Mouse (Mus musculus) hindbrain, embryonic 12.5 days (tissue): ENCODE data around the gene Pltp. TPM values are rescaled to one million over a fixed set of nuclear protein-coding genes. Genes with fewer than 3 reads are reported as not detected.
"Not testable (repeated sequence)": the region's sequence is repeated elsewhere in the genome, so short reads cannot be mapped to it uniquely, and the experiment has no call there.

Experiments used
- ATAC-seq: fragments of 200-750 bp; cut with Nextera tagmentation; 2 replicates; pipeline ENCODE4 v1.8.0; 2017; ENCODE audit warnings: moderate TSS enrichment; ENCODE audit not compliant: low FRiP score
- H3K27ac ChIP-seq: fragments of 300-500 bp; sonication (generic); 2 replicates; pipeline ENCODE4 v1.5.1; 2016; ENCODE audit warnings: mild to moderate bottlenecking
- H3K27me3 ChIP-seq: fragments of 300-500 bp; sonication (generic); 2 replicates; pipeline ENCODE4 v1.6.1; 2016; ENCODE audit warnings: mild to moderate bottlenecking
- H3K36me3 ChIP-seq: fragments of 300-500 bp; sonication (generic); 2 replicates; pipeline ENCODE4 v1.6.1; 2016; ENCODE audit warnings: mild to moderate bottlenecking
- H3K4me1 ChIP-seq: fragments of 300-500 bp; sonication (generic); 2 replicates; pipeline ENCODE4 v1.6.1; 2016
- H3K4me2 ChIP-seq: fragments of 300-500 bp; sonication (generic); replicated peaks from 2 replicates; pipeline ENCODE4 v1.6.1; 2016; ENCODE audit warnings: mild to moderate bottlenecking
- H3K4me3 ChIP-seq: fragments of 300-500 bp; sonication (generic); 2 replicates; pipeline ENCODE4 v1.5.1; 2016; ENCODE audit warnings: mild to moderate bottlenecking
- H3K9ac ChIP-seq: fragments of 300-500 bp; sonication (generic); 2 replicates; pipeline ENCODE4 v1.6.1; 2016; ENCODE audit warnings: mild to moderate bottlenecking, moderate library complexity
- H3K9me3 ChIP-seq: fragments of 300-500 bp; sonication (generic); replicated peaks from 2 replicates; pipeline ENCODE4 v1.6.1; 2016; ENCODE audit warnings: mild to moderate bottlenecking
- WGBS: fragments of 180-500 bp; shearing (Covaris S2); methylation state at CpG from one replicate; pipeline ENCODE4 v1.1.7; 2016; 5-methylcytosine and 5-hydroxymethylcytosine counted together
- polyA plus RNA-seq: library from polyadenylated mRNA; unstranded; fragments of >200 nt; fragmentation: Nextera tagmentation; extraction: Ambion mirVana; gene quantifications from 2 replicates; pipeline ENCODE4 v1.2.1, GENCODE M21; 2016

Gene Pltp
- polyA plus RNA-seq, 1 experiment from 2014 or later, result 77.3 TPM

DNA sequence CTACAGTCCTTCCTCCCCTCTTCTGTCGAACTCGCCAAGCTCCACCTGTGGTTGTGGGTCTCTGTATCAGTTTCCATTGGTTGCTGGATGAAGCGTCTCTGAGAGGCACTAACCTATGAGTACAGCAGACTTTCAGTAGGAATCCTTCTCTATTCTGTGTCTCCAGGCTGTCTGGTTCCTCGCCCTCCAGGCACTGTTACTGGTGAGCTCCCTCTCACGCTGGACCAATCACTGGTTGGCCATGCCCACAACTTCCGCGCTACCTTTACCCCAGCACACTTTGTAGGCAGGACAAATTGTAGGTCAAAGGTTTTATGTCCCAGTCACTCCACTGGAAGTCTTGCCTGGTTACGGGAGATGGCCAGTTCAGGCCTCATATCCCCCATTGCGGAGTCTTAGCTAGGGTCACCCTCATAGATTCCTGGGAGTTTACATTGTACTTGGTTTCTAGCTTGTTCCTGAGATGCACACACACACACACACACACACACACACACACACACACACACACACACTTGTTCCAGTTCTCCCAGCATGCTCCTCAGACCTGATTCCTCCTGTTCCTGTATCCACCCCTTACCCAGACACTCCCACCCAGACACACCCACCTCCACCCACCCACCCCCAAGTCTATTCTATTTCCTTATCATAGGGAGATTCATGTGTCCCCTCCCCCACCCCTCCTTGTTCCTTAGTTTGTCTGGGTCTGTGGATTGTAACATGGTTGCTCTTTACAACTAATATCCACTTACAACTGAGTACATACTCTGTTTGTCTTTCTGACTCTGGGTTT is 2.3 kb upstream of the Pltp start:
- Histone ChIP-seq H3K27me3 (peaks cover 30% of the 10 kb centered on the region), H3K4me1 (peaks cover 30% of the 10 kb centered on the region)

DNA sequence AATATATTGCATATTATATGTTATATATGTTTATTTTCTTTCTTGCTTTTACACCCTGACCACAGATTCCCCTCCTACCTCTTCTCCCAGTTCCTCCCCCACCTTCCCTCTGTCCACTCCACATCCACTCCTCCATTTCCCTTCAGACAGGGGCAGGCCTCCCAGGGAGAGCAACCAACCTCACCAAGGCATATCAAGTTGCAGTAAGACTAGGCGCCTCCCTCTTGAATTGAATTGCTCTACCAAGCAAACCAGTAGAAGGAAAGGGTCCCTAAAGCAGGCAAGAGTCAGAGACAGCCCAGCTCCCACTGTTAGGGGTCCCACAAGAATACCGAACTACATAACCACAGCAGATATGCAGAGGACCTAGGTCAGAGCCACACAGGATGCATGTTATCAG is 1.6 kb upstream of the Pltp start:
- Histone ChIP-seq H3K9me3 (no peaks in the 10 kb centered on the region), H3K4me3 (no peak overlapping the region), H3K27me3 (peaks cover 32% of the 10 kb centered on the region), H3K4me1 (peaks cover 30% of the 10 kb centered on the region), H3K27ac (no peak overlapping the region), H3K36me3 (no peaks in the 10 kb centered on the region), H3K4me2 (no peak overlapping the region), H3K9ac (no peak overlapping the region)
- 51% methylated on average over 2 of the region's 2 CpGs for WGBS
- no peak for ATAC-seq

More for the DNA sequence above, 2.3 kb upstream of the Pltp start:
- Histone ChIP-seq H3K4me2 (no peak overlapping the region), H3K9ac (no peak overlapping the region), H3K9me3 (no peaks in the 10 kb centered on the region), H3K4me3 (no peak overlapping the region), H3K36me3 (no peaks in the 10 kb centered on the region), H3K27ac (no peak overlapping the region)
- 50% methylated on average over 9 of the region's 9 CpGs for WGBS
- ATAC-seq, result no peak

DNA sequence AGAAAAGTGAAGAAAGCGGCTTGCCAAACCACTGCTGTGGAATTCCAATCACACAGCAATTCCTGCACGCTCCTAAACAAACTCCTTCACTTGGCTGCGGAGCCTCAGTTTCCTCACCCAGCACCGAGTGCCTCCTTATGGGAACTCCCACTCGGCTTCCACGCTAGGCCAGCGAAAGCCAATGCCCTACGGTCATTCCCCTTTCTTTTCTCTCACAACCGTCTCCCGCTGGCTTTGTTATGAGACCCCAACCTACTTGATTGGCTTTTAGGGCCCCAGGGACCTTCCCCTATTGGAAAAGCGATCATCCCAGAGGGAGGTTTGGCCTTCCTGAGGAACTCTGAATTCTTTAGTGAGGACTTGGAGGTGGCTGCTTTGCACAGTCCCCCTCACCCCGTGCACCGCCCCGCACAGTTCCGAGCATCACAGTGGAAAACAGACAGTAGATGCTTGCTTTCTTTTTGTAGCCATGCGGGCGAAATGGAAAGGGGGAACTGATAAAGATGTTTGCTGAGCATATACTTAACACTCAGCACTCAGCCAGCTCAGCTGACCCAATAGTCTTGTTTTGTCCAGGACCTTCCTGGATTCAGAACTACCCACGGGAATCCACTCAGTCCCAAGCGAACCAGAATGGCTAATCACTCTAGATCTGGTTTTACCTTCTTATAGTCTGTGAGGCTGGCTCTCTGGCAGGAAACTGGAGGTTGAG is 487 bp upstream of the Pltp start:
- peak overlapping the region; percentile 52 for H3K9ac ChIP-seq
- H3K4me2 ChIP-seq, result peak overlapping the region; percentile 90
- peaks cover 30% of the 10 kb centered on the region for H3K4me1 ChIP-seq
- H3K9me3 ChIP-seq, result no peaks in the 10 kb centered on the region
- no peaks in the 10 kb centered on the region for H3K36me3 ChIP-seq
- peak; percentile 24; the same call in 1 of the 2 replicates for ATAC-seq
- H3K4me3 ChIP-seq, result peak overlapping the region; percentile 42
- under 1% methylated on average over 19 of the region's 19 CpGs for WGBS
- H3K27me3 ChIP-seq, result peaks cover 34% of the 10 kb centered on the region
- H3K27ac ChIP-seq, result no peak overlapping the region

DNA sequence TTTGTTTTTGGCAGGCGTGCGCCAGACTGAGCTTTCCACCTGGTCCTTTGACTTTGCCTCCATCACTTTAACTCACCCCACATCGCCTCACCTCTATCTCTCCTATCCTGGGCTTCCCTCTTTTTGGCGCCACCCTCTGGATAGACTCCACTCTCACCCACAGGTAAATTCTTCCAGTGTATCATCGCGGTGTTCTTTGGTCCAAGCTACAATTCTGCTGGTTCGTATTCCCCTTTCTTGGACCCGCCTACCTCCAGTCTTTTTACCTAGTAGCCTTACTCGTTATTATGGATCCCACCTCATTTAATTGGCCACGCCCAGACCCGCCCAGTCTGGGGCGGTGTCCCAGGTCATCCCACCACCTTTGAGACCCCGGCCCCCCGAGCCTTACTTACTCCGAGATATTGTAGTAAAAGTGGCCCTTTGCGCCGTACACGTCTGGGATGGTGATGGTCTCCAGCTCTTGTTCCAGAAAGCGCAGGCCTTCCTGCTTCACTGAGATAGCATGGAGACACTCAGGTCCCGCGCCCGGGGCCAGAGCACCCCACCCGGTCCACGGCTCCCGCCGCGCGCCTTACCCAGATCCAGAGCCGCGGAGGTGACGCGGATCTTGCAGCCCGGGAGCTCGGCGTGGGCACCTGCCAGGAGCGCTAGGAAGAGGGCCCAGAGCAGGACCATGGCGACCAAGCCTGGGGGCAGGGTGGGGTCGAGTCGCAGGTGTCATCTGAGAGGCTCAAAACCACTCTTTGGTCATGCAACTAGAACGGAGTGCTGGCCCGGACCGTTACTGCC is 1.0 kb downstream of the Pltp start:
- Histone ChIP-seq H3K27me3 (peaks cover 34% of the 10 kb centered on the region), H3K4me1 (peaks cover 21% of the 10 kb centered on the region), H3K9me3 (no peaks in the 10 kb centered on the region), H3K4me3 (peak overlapping the region; percentile 42), H3K27ac (no peak overlapping the region), H3K9ac (peak overlapping the region; percentile 52), H3K36me3 (no peaks in the 10 kb centered on the region), H3K4me2 (peak overlapping the region; percentile 90)
- peak; percentile 49; the same call in 1 of the 2 replicates for ATAC-seq
- WGBS, result 1% methylated on average over 42 of the region's 42 CpGs

DNA sequence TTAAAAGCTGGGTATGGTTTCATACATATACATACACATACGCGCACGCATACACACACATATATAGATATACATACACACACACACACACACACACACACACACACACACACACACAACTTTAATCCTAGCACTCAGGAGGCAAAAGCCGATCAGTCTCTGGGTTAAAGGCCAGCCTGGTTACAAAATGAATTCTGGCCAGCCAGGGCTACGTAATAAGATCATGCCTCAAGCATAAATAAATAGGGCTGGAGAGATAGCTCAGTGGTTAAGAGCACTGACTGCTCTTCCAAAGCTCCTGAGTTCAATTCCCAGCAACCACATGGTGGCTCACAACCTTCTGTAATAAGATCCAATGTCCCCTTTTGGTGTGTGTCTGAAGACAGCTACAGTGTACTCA is 1.9 kb downstream of the Pltp start:
- not testable (repeated sequence) for H3K9ac ChIP-seq, H3K36me3 ChIP-seq, H3K27ac ChIP-seq, H3K4me2 ChIP-seq, ATAC-seq, H3K9me3 ChIP-seq, H3K4me3 ChIP-seq
- H3K27me3 ChIP-seq, result peaks cover 34% of the 10 kb centered on the region
- 82% methylated on average over 5 of the region's 5 CpGs for WGBS
- H3K4me1 ChIP-seq, result peaks cover 21% of the 10 kb centered on the region

DNA sequence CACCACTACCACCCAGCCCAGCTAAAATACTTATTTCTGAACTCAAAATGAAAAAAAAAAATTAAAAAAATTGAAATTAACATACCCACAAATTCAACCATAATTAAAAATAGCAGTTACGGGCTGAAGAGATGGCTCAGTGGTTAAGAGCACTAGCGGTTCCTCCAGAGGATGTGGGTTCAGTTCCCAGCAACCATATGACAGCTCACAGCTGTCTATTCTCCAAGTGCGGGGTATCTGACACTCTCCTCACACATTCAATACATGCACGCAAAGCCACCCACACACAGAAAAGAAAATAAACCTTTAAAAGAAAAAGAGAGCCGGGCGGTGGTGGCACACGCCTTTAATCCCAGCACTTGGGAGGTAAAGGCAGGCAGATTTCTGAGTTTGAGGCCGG is 7.5 kb downstream of the Pltp start:
- Histone ChIP-seq H3K27me3 (peaks cover 4% of the 10 kb centered on the region; the same call in 1 of the 2 replicates), H3K9ac (no peak overlapping the region), H3K4me3 (no peak overlapping the region), H3K9me3 (no peaks in the 10 kb centered on the region), H3K4me2 (no peak overlapping the region), H3K27ac (no peak overlapping the region), H3K4me1 (no peaks in the 10 kb centered on the region), H3K36me3 (no peaks in the 10 kb centered on the region)
- WGBS, result 82% methylated on average over 8 of the region's 8 CpGs
- no peak for ATAC-seq

DNA sequence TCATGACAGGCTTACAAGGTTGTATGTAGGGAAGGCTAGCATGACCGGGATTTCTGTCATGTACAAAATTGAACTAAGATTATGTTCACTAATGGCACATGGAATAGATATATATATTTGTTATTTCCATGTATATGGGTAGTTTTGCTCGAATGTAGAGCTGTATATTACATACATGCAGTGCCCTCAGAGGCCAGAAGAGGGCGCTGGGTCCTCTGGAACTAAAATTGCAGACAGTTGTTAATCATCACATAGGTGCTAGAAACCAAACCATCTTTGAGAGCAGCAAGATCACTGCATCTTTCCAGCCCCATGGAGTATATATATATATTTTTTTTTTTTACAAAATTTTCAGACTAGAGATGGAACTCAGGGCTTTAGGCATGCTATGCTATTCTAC is 11.7 kb downstream of the Pltp start:
- no peaks in the 10 kb centered on the region for H3K36me3 ChIP-seq
- no peak overlapping the region for H3K27ac ChIP-seq
- ATAC-seq, result no peak
- H3K27me3 ChIP-seq, result no peaks in the 10 kb centered on the region
- no peak overlapping the region for H3K4me2 ChIP-seq
- H3K4me1 ChIP-seq, result no peaks in the 10 kb centered on the region
- WGBS, result 49% methylated on average over 3 of the region's 3 CpGs
- H3K9ac ChIP-seq, result no peak overlapping the region
- no peak overlapping the region for H3K4me3 ChIP-seq
- no peaks in the 10 kb centered on the region for H3K9me3 ChIP-seq

DNA sequence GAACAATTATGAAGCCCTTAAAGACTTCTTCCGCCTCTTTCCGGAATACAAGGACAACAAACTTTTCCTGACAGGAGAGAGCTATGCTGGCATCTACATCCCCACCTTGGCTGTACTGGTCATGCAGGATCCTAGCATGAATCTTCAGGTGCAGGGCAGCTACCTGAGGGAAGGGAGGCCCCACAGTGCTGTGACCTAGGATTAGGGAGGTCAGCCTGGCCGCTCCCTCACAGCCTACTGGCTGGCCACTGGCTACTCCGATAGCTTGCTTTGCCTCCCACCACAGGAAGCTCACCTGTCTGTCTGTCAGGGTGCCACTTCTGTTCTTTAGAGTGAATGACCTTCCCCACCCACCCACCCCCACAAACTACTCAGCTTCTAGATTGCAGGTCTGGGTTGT is 22.3 kb downstream of the Pltp start:
- H3K36me3 ChIP-seq, result peaks cover 36% of the 10 kb centered on the region
- peak overlapping the region; percentile 88; the same call in 1 of the 2 replicates for H3K4me2 ChIP-seq
- no peak for ATAC-seq
- no peak overlapping the region for H3K9ac ChIP-seq
- WGBS, result 93% methylated on average over 4 of the region's 4 CpGs
- H3K27me3 ChIP-seq, result no peaks in the 10 kb centered on the region
- H3K4me3 ChIP-seq, result no peak overlapping the region
- H3K4me1 ChIP-seq, result peaks cover 23% of the 10 kb centered on the region
- no peak overlapping the region for H3K27ac ChIP-seq
- no peaks in the 10 kb centered on the region for H3K9me3 ChIP-seq

DNA sequence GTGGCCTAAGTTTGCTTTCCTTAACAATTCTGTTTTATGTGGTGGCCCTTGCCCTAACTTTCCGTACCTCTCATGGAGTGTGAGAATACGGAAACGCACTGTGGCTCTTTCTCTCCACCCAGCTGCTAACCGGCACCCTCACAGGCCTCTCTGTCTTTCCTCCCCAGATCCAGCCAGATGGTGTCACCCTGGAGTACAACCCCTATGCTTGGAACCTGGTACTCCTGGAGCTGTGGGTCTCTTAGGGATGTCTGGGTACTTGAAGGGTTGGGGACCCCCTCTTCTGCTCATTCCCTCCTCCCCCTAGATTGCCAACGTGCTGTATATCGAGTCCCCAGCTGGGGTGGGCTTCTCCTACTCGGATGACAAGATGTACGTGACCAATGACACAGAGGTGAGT is 23.0 kb downstream of the Pltp start:
- WGBS, result 53% methylated on average over 8 of the region's 8 CpGs
- Histone ChIP-seq H3K9ac (peak overlapping the region; percentile 67), H3K9me3 (no peaks in the 10 kb centered on the region), H3K27ac (no peak overlapping the region), H3K4me2 (peak overlapping the region; percentile 88), H3K4me1 (peaks cover 23% of the 10 kb centered on the region), H3K27me3 (no peaks in the 10 kb centered on the region), H3K4me3 (peak overlapping the region; percentile 74), H3K36me3 (peaks cover 30% of the 10 kb centered on the region)
- no peak for ATAC-seq

DNA sequence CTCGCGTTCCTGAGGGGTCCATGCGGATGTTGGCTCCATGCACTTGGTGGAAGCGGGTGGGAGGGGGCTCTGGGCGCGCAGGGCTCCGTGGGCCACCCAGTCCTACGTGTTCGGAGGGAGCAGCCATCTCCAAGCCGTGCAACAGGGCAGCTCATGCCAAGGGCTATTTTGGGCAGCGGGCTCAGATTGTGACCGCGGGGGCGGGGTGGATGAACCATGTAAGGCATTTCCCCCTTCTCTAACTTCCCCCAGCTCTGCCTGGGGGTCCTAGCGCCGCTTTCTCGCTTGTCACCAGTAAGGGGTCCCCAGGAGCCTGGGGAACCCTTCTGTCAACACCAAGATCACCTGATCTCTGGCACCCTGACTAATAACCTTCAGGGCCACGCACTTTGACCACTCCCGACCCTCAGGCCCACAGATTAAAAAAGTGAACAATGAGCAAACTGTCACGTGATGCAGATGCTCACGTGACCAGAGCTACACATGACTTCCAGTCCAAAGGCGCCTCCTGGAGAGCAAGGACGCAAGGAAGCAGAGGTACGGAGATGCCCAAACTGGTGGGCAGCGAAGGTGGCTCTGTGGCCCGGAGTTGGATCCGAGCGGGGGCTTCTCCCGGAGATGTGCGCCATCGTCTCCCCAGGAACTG is 24.1 kb downstream of the Pltp start, which contains the start of gene Neurl2:
Neurl2 (minus strand) TSS at position 143 of the 646 bp plus-strand sequence.
- peaks cover 23% of the 10 kb centered on the region for H3K4me1 ChIP-seq
- peaks cover 27% of the 10 kb centered on the region for H3K36me3 ChIP-seq
- H3K27ac ChIP-seq, result peak within 1 kb of the TSS; percentile 53
- under 1% methylated on average over 31 of the region's 31 CpGs for WGBS
- peak; percentile 76 for ATAC-seq
- H3K9me3 ChIP-seq, result no peaks in the 10 kb centered on the region
- H3K9ac ChIP-seq, result peak within 1 kb of the TSS; percentile 67
- H3K27me3 ChIP-seq, result no peaks in the 10 kb centered on the region
- H3K4me3 ChIP-seq, result peak within 1 kb of the TSS; percentile 74
- H3K4me2 ChIP-seq, result peak within 1 kb of the TSS; percentile 88

DNA sequence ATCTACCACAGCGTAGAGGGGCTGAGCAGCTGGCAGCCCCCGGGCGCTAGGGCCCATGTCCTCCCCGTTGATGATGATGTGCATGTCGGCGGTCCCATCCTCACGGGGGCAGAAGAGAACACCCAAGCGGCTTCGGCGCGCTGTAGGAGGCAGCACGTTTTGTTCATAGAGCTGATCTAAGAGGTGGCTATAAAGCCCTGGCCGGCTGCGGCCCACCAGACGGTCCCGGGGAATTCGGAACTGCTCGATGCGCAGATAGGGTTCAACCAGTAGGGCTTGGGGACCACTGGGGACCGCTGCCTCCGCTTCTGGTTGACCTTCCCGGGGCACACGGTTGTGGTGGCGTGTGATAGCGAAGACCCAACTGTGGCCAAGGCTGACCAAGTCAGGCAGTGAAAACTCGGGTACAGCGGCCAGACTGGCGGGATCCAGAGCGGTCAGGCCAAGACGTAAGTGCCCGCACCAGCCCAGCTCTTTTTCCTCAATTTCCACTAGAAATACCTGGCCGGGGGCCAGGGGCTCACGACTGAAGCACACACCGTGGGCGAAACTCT is 24.7 kb downstream of the Pltp start, which contains the start of gene Ctsa:
Ctsa (plus strand) TSS at position 126 of the 554 bp plus-strand sequence.
- H3K27ac ChIP-seq, result peak within 1 kb of the TSS; percentile 53
- H3K4me3 ChIP-seq, result peak within 1 kb of the TSS; percentile 74
- under 1% methylated on average over 35 of the region's 35 CpGs for WGBS
- peak; percentile 74 for ATAC-seq
- H3K9me3 ChIP-seq, result no peaks in the 10 kb centered on the region
- H3K27me3 ChIP-seq, result no peaks in the 10 kb centered on the region
- H3K4me1 ChIP-seq, result peaks cover 23% of the 10 kb centered on the region
- H3K9ac ChIP-seq, result peak within 1 kb of the TSS; percentile 67
- peak within 1 kb of the TSS; percentile 88 for H3K4me2 ChIP-seq
- peaks cover 27% of the 10 kb centered on the region for H3K36me3 ChIP-seq
